Mouse (Mus musculus): ENCODE measurements around the gene Btf3. TPM values are rescaled to one million over a fixed set of nuclear protein-coding genes. Genes with fewer than 3 reads are reported as not detected.

The Btf3 gene
- polyA plus RNA-seq, 1 experiment from 2014 or later, result 680 TPM

- Histone ChIP-seq H3K9me3 (replicated peaks; ENCODE audit: control insufficient read depth, low read length) (no peaks in the 10 kb centered on the region), H3K36me3 (ENCODE audit: control insufficient read depth, insufficient read depth, low read length) (peaks cover 43% of the 10 kb centered on the region), H3K9ac (ENCODE audit: low read length) (no peak overlapping the region), H3K27ac (ENCODE audit: low read depth, low read length) (no peak overlapping the region), H3K4me3 (ENCODE audit: low read depth, low read length) (no peak overlapping the region), H3K27me3 (replicated peaks; ENCODE audit: control insufficient read depth, insufficient read depth, low read length) (no peaks in the 10 kb centered on the region), H3K4me2 (ENCODE audit: low read length) (no peak overlapping the region), H3K4me1 (ENCODE audit: control insufficient read depth, insufficient read depth, low read length) (no peaks in the 10 kb centered on the region)
- DNase-seq (ENCODE audit: low spot score), result no peak
- WGBS, result 92% methylated on average over 7 of the region's 7 CpGs
- no peak for ATAC-seq
Measured at GRCm38 (mm10) chr13:98276253-98276652, 40.6 kb downstream of the Btf3 start.

GRCm38 (mm10) chr13:98275646-98276045 lies 41.2 kb downstream of the Btf3 start:
- H3K4me3 ChIP-seq (ENCODE audit: low read depth, low read length), result no peak overlapping the region
- H3K9me3 ChIP-seq (replicated peaks; ENCODE audit: control insufficient read depth, low read length), result no peaks in the 10 kb centered on the region
- H3K4me1 ChIP-seq (ENCODE audit: control insufficient read depth, insufficient read depth, low read length), result no peaks in the 10 kb centered on the region
- H3K27me3 ChIP-seq (replicated peaks; ENCODE audit: control insufficient read depth, insufficient read depth, low read length), result no peaks in the 10 kb centered on the region
- DNase-seq (ENCODE audit: low spot score), result no peak
- no peak overlapping the region for H3K4me2 ChIP-seq (ENCODE audit: low read length)
- 88% methylated on average over 4 of the region's 4 CpGs for WGBS
- H3K9ac ChIP-seq (ENCODE audit: low read length), result no peak overlapping the region
- H3K27ac ChIP-seq (ENCODE audit: low read depth, low read length), result no peak overlapping the region
- no peak for ATAC-seq
- peaks cover 49% of the 10 kb centered on the region for H3K36me3 ChIP-seq (ENCODE audit: control insufficient read depth, insufficient read depth, low read length)

- no peaks in the 10 kb centered on the region for H3K9me3 ChIP-seq (replicated peaks; ENCODE audit: control insufficient read depth, low read length)
- H3K4me1 ChIP-seq (ENCODE audit: control insufficient read depth, insufficient read depth, low read length), result no peaks in the 10 kb centered on the region
- H3K4me3 ChIP-seq (ENCODE audit: low read depth, low read length), result no peak overlapping the region
- DNase-seq (ENCODE audit: low spot score) (no peak), ATAC-seq (no peak)
- 95% methylated on average over 9 of the region's 9 CpGs for WGBS
- no peaks in the 10 kb centered on the region for H3K27me3 ChIP-seq (replicated peaks; ENCODE audit: control insufficient read depth, insufficient read depth, low read length)
- no peak overlapping the region for H3K9ac ChIP-seq (ENCODE audit: low read length)
- no peak overlapping the region for H3K4me2 ChIP-seq (ENCODE audit: low read length)
- H3K36me3 ChIP-seq (ENCODE audit: control insufficient read depth, insufficient read depth, low read length), result peaks cover 56% of the 10 kb centered on the region
- no peak overlapping the region for H3K27ac ChIP-seq (ENCODE audit: low read depth, low read length)
Measured at GRCm38 (mm10) chr13:98274023-98274422, 42.8 kb downstream of the Btf3 start.

GRCm38 (mm10) chr13:98264111-98264510 lies 52.7 kb downstream of the Btf3 start:
- ATAC-seq (no peak), DNase-seq (ENCODE audit: low spot score) (no peak)
- Histone ChIP-seq H3K4me3 (ENCODE audit: low read depth, low read length) (peak overlapping the region; percentile 73), H3K27me3 (replicated peaks; ENCODE audit: control insufficient read depth, insufficient read depth, low read length) (no peaks in the 10 kb centered on the region), H3K27ac (ENCODE audit: low read depth, low read length) (no peak overlapping the region), H3K9me3 (replicated peaks; ENCODE audit: control insufficient read depth, low read length) (no peaks in the 10 kb centered on the region), H3K4me1 (ENCODE audit: control insufficient read depth, insufficient read depth, low read length) (peaks cover 14% of the 10 kb centered on the region), H3K9ac (ENCODE audit: low read length) (peak overlapping the region; percentile 88), H3K4me2 (ENCODE audit: low read length) (peak overlapping the region; percentile 69), H3K36me3 (ENCODE audit: control insufficient read depth, insufficient read depth, low read length) (peaks cover 20% of the 10 kb centered on the region)
- 28% methylated on average over 5 of the region's 5 CpGs for whole genome bisulfite sequencing

GRCm38 (mm10) chr13:98263458-98263987 lies 53.3 kb downstream of the Btf3 start:
- peak overlapping the region; percentile 93 for H3K27ac ChIP-seq (ENCODE audit: low read depth, low read length)
- peak overlapping the region; percentile 88 for H3K9ac ChIP-seq (ENCODE audit: low read length)
- ATAC-seq (peak; percentile 40), DNase-seq (ENCODE audit: low spot score) (peak; percentile 41)
- H3K4me3 ChIP-seq (ENCODE audit: low read depth, low read length), result peak overlapping the region; percentile 73
- 2% methylated on average over 16 of the region's 16 CpGs for WGBS
- peaks cover 21% of the 10 kb centered on the region for H3K36me3 ChIP-seq (ENCODE audit: control insufficient read depth, insufficient read depth, low read length)
- H3K4me1 ChIP-seq (ENCODE audit: control insufficient read depth, insufficient read depth, low read length), result peaks cover 14% of the 10 kb centered on the region
- H3K27me3 ChIP-seq (replicated peaks; ENCODE audit: control insufficient read depth, insufficient read depth, low read length), result no peaks in the 10 kb centered on the region
- no peaks in the 10 kb centered on the region for H3K9me3 ChIP-seq (replicated peaks; ENCODE audit: control insufficient read depth, low read length)
- H3K4me2 ChIP-seq (ENCODE audit: low read length), result peak overlapping the region; percentile 69

GRCm38 (mm10) chr13:98262636-98263457 lies 54.0 kb downstream of the Btf3 start, which contains the start of the genes Utp15 and Ankra2:
Gene Utp15 (minus strand): TSS chr13:98263041.
Gene Ankra2 (plus strand): TSS chr13:98263074.
- ATAC-seq (peak; percentile 99), DNase-seq (ENCODE audit: low spot score) (peak; percentile 99)
- H3K27me3 ChIP-seq (replicated peaks; ENCODE audit: control insufficient read depth, insufficient read depth, low read length), result no peaks in the 10 kb centered on the region
- no peaks in the 10 kb centered on the region for H3K9me3 ChIP-seq (replicated peaks; ENCODE audit: control insufficient read depth, low read length)
- peak within 1 kb of the TSS; percentile 70 for H3K4me2 ChIP-seq (ENCODE audit: low read length)
- H3K4me3 ChIP-seq (ENCODE audit: low read depth, low read length), result peak within 1 kb of the TSS; percentile 73
- peaks cover 14% of the 10 kb centered on the region for H3K4me1 ChIP-seq (ENCODE audit: control insufficient read depth, insufficient read depth, low read length)
- H3K27ac ChIP-seq (ENCODE audit: low read depth, low read length), result peak within 1 kb of the TSS; percentile 93
- H3K36me3 ChIP-seq (ENCODE audit: control insufficient read depth, insufficient read depth, low read length), result peaks cover 23% of the 10 kb centered on the region
- H3K9ac ChIP-seq (ENCODE audit: low read length), result peak within 1 kb of the TSS; percentile 88
- WGBS, result 0% methylated on average over 71 of the region's 71 CpGs

Other genes starting within 250 kb of the Btf3 start
- gene Arhgef28, start 110.6 kb downstream of the Btf3 start, polyA plus RNA-seq (2014; fragmentation: Nextera tagmentation; extraction: Ambion mirVana), result 9.9 and 10.9 TPM in 2 replicates
- gene Utp15, start 54.0 kb downstream of the Btf3 start, polyA plus RNA-seq (2014; fragmentation: Nextera tagmentation; extraction: Ambion mirVana), result 26.4 and 30.6 TPM in 2 replicates
- 73.4 and 79.1 TPM in 2 replicates for gene Ankra2, start 53.9 kb downstream of the Btf3 start, polyA plus RNA-seq (2014; fragmentation: Nextera tagmentation; extraction: Ambion mirVana)
- gene Gm21976, start 37.1 kb downstream of the Btf3 start, polyA plus RNA-seq (2014; fragmentation: Nextera tagmentation; extraction: Ambion mirVana), result not detected in 2 replicates
- 0.75 and 0.76 TPM in 2 replicates for gene Foxd1, start 37.2 kb upstream of the Btf3 start, polyA plus RNA-seq (2014; fragmentation: Nextera tagmentation; extraction: Ambion mirVana)
- gene Gm10320, start 175.0 kb upstream of the Btf3 start, polyA plus RNA-seq (2014; fragmentation: Nextera tagmentation; extraction: Ambion mirVana), result 0.85 and 1.3 TPM in 2 replicates